Mouse (Mus musculus) brain, embryonic 14.5 days (tissue): ENCODE data around the gene Fcgrt.

Experiments
- CTCF ChIP-seq: fragments of 200-500 bp; IDR thresholded peaks from 2 replicates; pipeline ENCODE4 v1.5.1; 2012; ENCODE audit warnings: inconsistent platforms, mild to moderate bottlenecking, moderate library complexity, borderline replicate concordance; ENCODE audit not compliant: insufficient read depth, insufficient read length; ENCODE audit errors: extremely low read depth
- POLR2A ChIP-seq: fragments of 200-500 bp; IDR thresholded peaks from 2 replicates; pipeline ENCODE4 v1.6.1; 2012; ENCODE audit warnings: mild to moderate bottlenecking, inconsistent platforms, borderline replicate concordance; ENCODE audit not compliant: poor library complexity, insufficient read depth, insufficient read length, severe bottlenecking; ENCODE audit errors: extremely low read depth

DNA sequence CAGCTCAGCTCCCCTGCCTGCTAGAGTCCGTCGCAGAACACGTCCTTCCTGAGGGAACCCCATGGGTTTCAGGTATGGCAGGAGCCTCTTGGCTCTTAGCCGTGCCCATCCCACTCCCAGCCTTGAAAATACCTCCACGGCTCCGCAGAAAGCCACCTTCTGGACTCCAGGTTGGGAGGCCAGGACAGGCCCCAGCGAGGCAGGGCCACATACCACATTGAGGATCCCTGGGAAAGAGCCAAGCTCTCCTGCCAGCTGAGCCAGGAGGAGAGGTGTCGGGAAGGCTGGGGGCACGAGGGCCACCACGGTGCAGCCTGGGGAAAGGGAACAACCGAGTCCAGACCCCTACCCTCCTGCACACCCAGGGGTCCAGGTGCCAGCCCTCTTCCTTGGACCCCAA lies 43.6 kb upstream of the Fcgrt start:
- TF ChIP-seq CTCF: no peak
- no peak for TF ChIP-seq POLR2A
